Mouse (Mus musculus): ENCODE results near the gene Ddx39. TPM values are rescaled to one million over a fixed set of nuclear protein-coding genes. Genes with fewer than 3 reads are reported as not detected.

Ddx39 gene
- total RNA-seq, 2 experiments from 2014 or later, result 15.4 to 18.6 TPM

- intact Hi-C loops (cut with DNase I), result loop anchor here (5.0 to 10.0 kb wide), 3 partner anchors 47 to 229 kb away; partner anchors contain the start of genes Asf1b and Gm10644
- no peak for DNase-seq (ENCODE audit: low spot score in 2 of 2)
Measured at GRCm38 (mm10) chr8:83725521-83726102, 10.6 kb downstream of the Ddx39 start.

DNA sequence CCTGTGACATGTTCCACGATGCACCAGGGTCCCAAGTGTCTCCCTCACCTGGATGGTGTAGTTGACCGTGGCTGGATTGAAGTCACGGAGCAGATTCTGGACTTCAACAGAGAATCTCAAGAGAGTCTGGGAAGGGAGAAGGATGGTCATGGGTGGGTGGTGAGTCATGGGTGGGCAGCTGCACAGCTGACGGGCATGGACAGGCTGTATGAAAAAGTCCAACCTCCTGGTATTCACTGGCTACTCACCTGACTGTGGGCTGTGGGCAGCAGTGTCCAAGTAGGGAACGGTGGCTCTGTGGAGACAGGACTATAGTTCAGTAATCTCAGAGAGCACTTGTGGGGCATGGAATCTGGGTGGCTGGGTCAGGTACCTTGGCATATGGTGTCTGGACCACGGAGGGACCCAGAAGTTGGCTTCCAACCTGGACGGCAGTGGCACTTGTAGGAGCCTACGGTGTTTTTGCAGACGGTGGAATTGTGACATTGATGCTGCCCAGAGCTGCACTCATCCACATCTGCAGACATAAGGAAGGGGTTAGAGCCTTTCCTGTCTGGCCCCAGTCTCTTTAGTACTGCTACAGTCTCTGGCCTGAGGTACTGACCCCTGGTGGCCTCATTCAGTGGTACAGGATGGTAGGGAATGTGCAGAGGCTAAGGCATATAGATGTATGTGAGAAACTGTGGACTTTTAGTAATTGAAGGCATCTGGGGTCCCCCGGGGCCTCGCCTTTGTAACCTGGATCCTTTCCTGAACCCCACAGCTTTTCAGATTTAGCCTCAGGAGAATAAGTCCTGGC is 14.2 kb downstream of the Ddx39 start:
- intact Hi-C loops (cut with DNase I), result loop anchor here (5.0 to 10.0 kb wide), 3 partner anchors 43 to 226 kb away; partner anchors contain the start of genes Asf1b and Gm10644
- no peak for DNase-seq (ENCODE audit: low spot score in 2 of 2)

DNA sequence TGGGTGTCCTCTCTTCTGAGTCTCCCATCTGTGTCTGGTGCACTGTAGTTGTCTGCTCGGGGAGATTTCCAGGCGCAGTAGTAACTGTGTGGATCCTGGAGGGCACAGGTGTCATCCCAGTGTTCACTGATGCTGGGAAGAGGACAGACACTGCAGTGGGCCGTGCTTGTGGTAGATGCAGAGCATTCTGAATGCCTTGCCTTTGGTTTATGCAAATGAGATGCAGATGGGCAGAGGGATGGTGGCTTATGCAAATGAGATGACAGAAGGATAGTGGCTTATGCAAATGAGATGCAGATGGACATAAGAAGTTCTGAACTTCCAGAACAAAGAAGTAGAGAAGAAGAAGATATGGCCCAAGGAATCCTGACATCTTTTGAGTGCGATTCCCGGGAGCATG is 16.9 kb downstream of the Ddx39 start:
- intact Hi-C loops (cut with DNase I), result no loop called here
- DNase-seq (ENCODE audit: low spot score in 2 of 2), result no peak

DNA sequence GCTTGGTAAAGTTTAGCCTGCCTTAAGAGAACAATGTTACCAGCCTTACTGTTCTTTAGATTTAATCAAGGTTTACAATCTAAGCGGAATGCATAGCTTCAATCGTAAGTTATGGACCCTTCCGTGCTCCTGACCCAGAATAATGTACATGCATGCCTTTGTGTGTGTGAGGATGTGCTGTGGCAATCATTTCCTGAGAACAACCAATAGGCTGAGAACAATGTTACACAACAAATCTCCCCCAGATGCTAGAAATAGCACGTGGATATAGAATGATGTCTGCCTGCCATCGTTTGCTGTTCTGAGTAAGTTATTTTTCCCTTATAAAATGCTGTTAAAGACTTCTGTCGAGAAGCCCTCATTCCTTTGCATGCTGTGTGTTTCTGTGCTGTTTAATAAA is 17.9 kb downstream of the Ddx39 start:
- intact Hi-C loops (cut with DNase I), result no loop called here
- DNase-seq (ENCODE audit: low spot score in 2 of 2), result no peak

- no peak for DNase-seq (ENCODE audit: low spot score in 2 of 2)
- intact Hi-C loops (cut with DNase I), result no loop called here
Measured at GRCm38 (mm10) chr8:83736681-83737080, 21.7 kb downstream of the Ddx39 start.

GRCm38 (mm10) chr8:83737346-83737745 is 22.4 kb downstream of the Ddx39 start:
- intact Hi-C loops (cut with DNase I), result no loop called here

DNA sequence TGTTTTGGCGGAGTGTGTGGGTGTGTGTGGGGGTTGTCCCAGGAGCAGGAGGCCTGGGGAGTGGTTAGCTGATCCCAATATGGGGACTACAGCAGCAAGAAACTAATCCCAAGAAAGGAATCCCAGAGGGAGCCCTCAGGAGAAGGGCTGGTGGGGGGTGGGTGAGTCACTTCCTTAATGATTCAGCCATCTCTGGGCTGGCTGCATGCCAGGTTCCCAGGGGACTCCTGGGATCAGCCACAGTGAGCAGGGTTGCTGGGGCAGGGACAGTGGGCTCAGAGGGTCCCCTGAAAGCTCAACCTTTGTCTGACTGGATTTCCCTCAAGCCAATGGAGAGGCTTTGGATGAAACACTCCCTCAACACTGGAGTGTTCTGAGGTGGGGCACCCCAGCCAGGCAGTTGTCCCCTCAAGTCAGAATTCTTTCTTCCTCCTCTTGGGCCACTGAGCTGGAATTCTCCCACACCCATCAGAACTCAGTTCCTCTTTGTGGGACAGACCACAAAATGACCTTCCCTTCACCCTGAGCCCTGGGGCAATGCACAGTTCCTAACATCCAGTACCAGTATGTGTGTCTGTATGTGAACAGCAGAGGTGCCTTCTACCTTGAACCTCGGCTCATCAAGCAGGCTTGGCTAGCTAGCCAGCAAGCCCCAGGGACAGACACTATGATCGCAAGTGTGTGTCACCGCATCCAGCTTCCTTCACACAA is 23.0 kb downstream of the Ddx39 start:
- intact Hi-C loops (cut with DNase I), result no loop called here
- no peak for DNase-seq (ENCODE audit: low spot score in 2 of 2)

More at GRCm38 (mm10) chr8:83737346-83737745, 22.4 kb downstream of the Ddx39 start:
- DNase-seq (ENCODE audit: low spot score in 2 of 2), result no peak

DNA sequence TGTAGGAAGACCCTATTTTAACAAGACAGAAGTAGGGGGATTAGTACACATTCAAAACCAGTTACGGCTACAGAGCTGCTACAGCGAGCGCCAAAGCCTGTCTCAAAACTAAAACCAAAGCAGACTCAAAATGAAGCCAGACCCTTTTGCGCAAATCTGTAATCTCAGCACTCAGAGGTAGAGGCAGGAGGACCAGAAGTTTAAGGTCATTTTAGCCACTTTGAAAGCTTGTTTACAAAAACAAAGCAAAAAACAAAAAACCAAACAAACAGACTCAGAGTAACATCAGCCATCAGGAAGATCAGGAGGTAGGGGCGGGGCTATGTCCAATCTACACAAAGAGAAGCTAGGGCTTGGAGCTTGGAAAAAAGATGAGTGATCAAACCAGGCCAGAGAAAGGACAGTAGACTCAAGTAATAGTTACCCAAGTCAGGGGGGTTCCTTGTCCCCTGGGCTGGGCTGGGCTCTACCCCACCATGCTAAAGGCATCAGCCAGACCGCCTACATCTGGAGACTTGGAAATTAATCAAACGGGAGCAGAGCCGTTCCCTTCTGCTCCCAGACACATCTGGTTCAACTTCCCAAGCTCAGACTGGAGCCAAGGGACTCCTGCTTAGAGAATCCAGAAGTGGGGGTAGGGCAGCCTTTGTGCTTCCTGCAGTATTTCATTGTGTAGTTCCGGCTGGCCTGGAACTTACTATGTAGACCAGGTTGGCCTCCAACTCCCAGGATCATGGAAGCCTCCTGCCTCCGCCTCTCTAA is 24.2 kb downstream of the Ddx39 start:
- DNase-seq (ENCODE audit: low spot score in 2 of 2), result no peak
- intact Hi-C loops (cut with DNase I), result no loop called here

- intact Hi-C loops (cut with DNase I), result no loop called here
- no peak for DNase-seq (ENCODE audit: low spot score in 2 of 2)
Measured at GRCm38 (mm10) chr8:83739711-83740468, 24.9 kb downstream of the Ddx39 start.

- intact Hi-C loops (cut with DNase I), result no loop called here
- no peak for DNase-seq (ENCODE audit: low spot score in 2 of 2)
Measured at GRCm38 (mm10) chr8:83740586-83740975, 25.6 kb downstream of the Ddx39 start.

DNA sequence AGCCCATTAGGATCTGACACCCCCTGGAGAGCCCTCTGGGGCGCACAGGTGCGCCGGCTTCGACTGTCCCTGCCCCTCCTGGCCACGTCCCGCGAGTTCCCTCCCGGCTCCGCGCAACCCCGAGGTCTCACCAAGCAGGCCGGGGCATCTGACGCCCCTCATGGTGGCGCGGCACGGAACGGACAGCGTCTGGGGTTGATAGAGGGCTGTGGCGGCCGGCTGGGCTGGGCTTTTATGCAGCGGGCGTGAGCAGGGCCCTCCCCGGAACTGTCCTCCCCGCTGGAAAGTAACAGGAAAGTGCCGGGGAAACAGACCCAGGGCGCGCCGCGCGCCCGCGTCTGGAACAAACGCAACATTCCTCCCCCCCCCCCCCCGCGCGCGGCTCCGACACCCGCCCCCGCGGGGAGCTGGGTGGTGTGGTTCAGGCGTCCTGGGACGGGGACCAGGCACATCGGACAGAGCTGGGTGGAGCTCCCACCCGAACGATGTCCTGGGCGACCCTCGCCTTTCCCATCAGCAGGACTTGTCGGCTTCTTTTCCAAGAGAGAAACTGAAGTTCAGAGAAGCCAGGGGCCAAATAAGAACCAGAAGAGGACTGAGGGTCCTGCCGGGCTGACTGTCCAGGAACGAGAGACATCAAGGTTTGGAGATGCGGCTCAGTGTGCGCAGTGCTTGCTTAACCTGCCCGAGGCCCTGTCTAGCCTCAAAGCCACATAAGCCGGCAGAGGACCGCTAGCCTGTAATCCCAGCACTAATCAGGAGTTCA is 26.2 kb downstream of the Ddx39 start, which contains the start of gene Adgre5:
TSS of gene Adgre5 (minus strand) at position 351 of the 766 bp plus-strand sequence.
- intact Hi-C loops (cut with DNase I), result no loop called here

GRCm38 (mm10) chr8:83741849-83742655 is 27.1 kb downstream of the Ddx39 start:
- no peak for DNase-seq (ENCODE audit: low spot score in 2 of 2)
- intact Hi-C loops (cut with DNase I), result no loop called here

More for the DNA sequence above, 26.2 kb downstream of the Ddx39 start, which contains the start of gene Adgre5:
- no peak for DNase-seq (ENCODE audit: low spot score in 2 of 2)

- intact Hi-C loops (cut with DNase I), result no loop called here
- no peak for DNase-seq (ENCODE audit: low spot score in 2 of 2)
Measured at GRCm38 (mm10) chr8:83742968-83743367, 28.0 kb downstream of the Ddx39 start.

- DNase-seq (ENCODE audit: low spot score in 2 of 2), result no peak
- intact Hi-C loops (cut with DNase I), result no loop called here
Measured at GRCm38 (mm10) chr8:83744070-83744469, 29.1 kb downstream of the Ddx39 start.

DNA sequence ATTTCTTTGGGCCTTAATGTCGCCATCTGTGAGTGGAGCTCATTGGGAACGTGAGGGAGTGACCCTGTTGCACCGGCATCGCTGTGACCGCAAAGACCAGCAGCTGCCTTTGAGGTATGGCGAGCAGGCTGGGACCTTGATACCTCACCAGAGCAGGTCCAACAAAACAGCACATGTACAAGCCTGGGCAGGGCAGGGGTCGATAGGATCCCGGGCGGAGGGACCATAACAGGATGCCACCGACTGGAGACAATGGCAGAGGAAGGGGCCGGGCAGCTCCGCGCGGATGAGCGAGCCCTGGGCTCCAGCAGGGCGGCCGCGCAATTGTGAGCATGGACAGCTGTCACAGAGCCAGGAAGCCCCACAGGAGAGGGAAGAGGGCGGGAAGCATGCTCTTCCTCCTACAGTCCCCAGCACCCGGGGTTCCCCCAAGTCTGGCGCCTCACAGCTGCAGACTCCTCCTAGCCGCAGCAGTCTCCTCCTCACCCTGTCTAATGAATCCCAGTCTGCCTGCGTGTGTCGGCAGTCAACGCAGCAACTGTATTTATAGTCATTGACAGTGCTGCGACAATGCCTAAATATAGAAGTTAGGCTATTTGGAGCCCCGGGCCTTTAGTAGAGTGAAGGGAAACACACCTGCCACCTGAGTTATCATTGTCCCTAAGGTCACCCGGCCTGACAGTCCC is 32.8 kb downstream of the Ddx39 start:
- peak; percentile 35 to 44 for DNase-seq (ENCODE audit: low spot score in 2 of 2)
- intact Hi-C loops (cut with DNase I), result no loop called here

DNA sequence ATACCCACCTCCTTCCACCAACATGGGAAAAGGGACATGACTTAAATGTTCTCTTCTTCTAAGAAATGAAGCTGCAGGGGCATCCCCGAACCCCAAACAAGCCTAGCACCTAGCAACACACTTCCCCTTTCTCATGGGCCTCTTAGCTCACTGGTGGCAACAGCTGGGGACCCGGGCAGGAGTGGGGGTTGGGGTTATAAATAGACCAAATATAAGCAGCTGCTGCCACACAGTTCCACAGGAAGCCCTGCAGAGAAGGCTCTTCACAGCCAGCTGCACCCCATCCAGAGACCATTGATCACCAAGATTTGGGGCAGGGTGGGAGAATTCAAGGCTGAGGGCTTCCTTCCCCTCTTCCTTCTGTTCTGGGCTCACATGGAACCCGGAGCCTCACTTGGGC is 33.7 kb downstream of the Ddx39 start:
- intact Hi-C loops (cut with DNase I), result no loop called here
- no peak for DNase-seq (ENCODE audit: low spot score in 2 of 2)

DNA sequence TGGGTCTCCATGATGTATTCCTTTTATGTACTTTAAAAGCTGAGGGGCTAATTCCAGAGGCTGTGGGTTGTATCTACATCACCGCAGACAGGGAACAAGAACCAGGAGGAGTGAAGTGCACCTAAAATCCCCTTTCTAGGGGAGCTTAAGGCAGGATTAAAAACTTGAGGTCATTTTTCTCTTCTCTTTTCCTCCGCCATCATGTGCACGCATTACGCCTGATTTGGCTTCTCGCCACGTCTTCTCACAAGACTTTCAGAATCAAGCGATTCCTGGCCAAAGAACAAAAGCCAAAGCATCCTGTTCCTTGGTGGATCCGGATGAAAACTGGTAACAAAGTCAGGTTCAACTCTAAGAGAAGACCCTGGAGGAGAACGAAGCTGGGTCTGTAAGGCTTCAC is 34.3 kb downstream of the Ddx39 start:
- DNase-seq (ENCODE audit: low spot score in 2 of 2), result no peak
- intact Hi-C loops (cut with DNase I), result no loop called here
